Mouse (Mus musculus): ENCODE data around the gene Slc29a4. TPM values are rescaled to one million over a fixed set of nuclear protein-coding genes. Genes with fewer than 3 reads are reported as not detected.

The Slc29a4 gene
- polyA plus RNA-seq, 1 experiment from 2014 or later = 6.1 TPM

DNA sequence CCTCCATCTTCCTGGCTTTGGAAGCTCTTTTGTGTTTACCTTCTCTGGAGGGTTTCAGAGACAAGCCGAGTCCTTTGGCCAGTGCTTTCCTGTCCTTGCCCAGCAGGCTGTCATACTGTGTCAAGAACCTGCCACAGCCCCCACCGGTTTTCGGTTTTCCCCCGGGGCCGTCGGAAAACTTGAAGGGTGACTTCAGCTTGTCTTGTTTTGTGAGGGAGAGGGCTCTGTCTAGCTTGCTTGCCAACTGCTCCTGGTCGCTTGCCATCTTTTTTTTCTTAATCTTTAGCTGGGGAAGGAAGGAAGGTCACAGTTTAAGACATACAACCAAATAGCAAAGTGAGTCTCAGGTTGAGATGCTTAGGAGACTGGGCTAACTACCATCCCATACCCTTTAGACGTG lies 67.5 kb downstream of the Slc29a4 start:
- Histone ChIP-seq H3K27me3 (no peaks in the 10 kb centered on the region), H3K27ac (no peak overlapping the region), H3K4me2 (no peak overlapping the region), H3K9ac (no peak overlapping the region), H3K4me1 (no peaks in the 10 kb centered on the region), H3K4me3 (no peak overlapping the region), H3K36me3 (peaks cover 94% of the 10 kb centered on the region), H3K9me3 (no peaks in the 10 kb centered on the region)
- ATAC-seq (ENCODE audit: borderline replicate concordance, extremely low read depth, low FRiP score, low TSS enrichment) = no peak
- WGBS = 82% methylated on average over 8 of the region's 8 CpGs

- no peak for ATAC-seq (ENCODE audit: borderline replicate concordance, extremely low read depth, low FRiP score, low TSS enrichment)
- H3K27ac ChIP-seq = no peak overlapping the region
Measured at GRCm38 (mm10) chr5:142761326-142761983, 69.1 kb downstream of the Slc29a4 start.

DNA sequence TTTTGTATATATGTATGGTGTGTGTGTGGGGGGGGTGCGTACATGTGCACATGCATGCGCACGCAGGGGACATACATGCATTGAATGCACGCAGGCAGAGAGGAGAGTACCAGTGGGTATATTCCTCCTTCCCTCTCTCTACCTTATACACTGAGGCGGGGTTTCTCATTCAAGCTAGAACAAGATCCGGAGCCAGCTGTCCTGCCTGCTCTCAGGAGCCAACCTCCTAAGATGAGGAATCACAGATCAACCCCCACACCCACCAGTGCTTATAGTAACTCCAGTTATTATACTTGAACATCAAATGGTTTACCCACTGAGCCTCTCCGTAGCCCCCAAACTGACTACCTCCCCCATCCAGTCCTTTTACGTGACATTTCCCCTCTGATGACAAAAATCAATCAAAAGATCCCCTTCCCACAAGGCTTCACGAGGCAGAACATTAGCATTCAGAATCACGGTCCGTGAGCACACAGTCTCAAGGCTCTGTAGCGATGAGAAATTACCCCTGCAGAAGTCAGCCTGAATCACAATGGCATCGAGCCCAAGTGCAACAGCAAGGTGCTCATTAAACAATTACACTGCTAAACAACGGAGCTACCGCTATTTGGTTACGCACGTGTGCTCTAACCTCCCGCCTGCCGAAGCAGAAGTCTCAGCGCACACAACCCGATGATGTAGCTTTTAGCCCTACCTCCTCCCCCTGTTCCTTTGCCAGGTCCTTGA lies 69.9 kb downstream of the Slc29a4 start:
- Histone ChIP-seq H3K4me2 (no peak overlapping the region), H3K4me3 (no peak overlapping the region), H3K9me3 (no peaks in the 10 kb centered on the region), H3K27me3 (no peaks in the 10 kb centered on the region), H3K36me3 (peaks cover 94% of the 10 kb centered on the region), H3K9ac (no peak overlapping the region), H3K4me1 (no peaks in the 10 kb centered on the region), H3K27ac (no peak overlapping the region)
- 92% methylated on average over 21 of the region's 21 CpGs for WGBS
- ATAC-seq (ENCODE audit: borderline replicate concordance, extremely low read depth, low FRiP score, low TSS enrichment) = no peak

More at GRCm38 (mm10) chr5:142761326-142761983, 69.1 kb downstream of the Slc29a4 start:
- Histone ChIP-seq H3K4me1 (no peaks in the 10 kb centered on the region), H3K36me3 (peaks cover 94% of the 10 kb centered on the region), H3K4me3 (no peak overlapping the region), H3K27me3 (no peaks in the 10 kb centered on the region), H3K4me2 (no peak overlapping the region), H3K9ac (no peak overlapping the region), H3K9me3 (no peaks in the 10 kb centered on the region)
- WGBS = 92% methylated on average over 16 of the region's 16 CpGs

GRCm38 (mm10) chr5:142764306-142764705 lies 72.0 kb downstream of the Slc29a4 start:
- WGBS = 56% methylated on average over 11 of the region's 11 CpGs
- H3K9ac ChIP-seq = no peak overlapping the region
- no peak overlapping the region for H3K4me3 ChIP-seq
- H3K4me2 ChIP-seq = no peak overlapping the region
- peaks cover 9% of the 10 kb centered on the region for H3K4me1 ChIP-seq
- ATAC-seq (ENCODE audit: borderline replicate concordance, extremely low read depth, low FRiP score, low TSS enrichment) = no peak
- H3K36me3 ChIP-seq = peaks cover 79% of the 10 kb centered on the region
- no peak overlapping the region for H3K27ac ChIP-seq
- no peaks in the 10 kb centered on the region for H3K9me3 ChIP-seq
- no peaks in the 10 kb centered on the region for H3K27me3 ChIP-seq

GRCm38 (mm10) chr5:142764889-142765288 lies 72.6 kb downstream of the Slc29a4 start:
- H3K36me3 ChIP-seq = peaks cover 79% of the 10 kb centered on the region
- no peak overlapping the region for H3K9ac ChIP-seq
- no peak overlapping the region for H3K27ac ChIP-seq
- H3K9me3 ChIP-seq = no peaks in the 10 kb centered on the region
- no peak overlapping the region for H3K4me3 ChIP-seq
- peaks cover 14% of the 10 kb centered on the region for H3K4me1 ChIP-seq
- ATAC-seq (ENCODE audit: borderline replicate concordance, extremely low read depth, low FRiP score, low TSS enrichment) = no peak
- H3K27me3 ChIP-seq = no peaks in the 10 kb centered on the region
- WGBS = 86% methylated on average over 15 of the region's 15 CpGs
- no peak overlapping the region for H3K4me2 ChIP-seq

DNA sequence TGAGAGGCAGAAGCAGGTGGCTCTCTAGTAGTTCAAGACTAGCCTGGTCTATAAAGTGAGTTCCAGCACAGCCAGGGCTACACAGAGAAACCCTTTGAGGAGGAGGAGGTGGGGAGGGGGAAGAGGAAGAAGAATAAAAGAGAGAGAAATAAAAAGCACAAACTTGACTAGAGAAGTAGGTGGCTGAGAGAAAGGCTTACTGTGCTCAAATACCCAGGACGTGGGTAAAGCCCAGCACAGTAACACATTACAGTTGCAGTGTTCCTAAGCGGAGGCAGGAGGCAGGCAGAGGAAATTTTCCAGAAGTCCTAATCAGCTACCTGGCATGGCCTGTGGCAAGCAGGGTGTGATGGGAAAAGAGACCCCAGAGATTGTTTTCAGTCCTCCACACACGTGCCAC lies 74.4 kb downstream of the Slc29a4 start:
- WGBS = 90% methylated on average over 3 of the region's 3 CpGs
- Histone ChIP-seq H3K9ac (no peak overlapping the region), H3K36me3 (peaks cover 76% of the 10 kb centered on the region), H3K4me2 (no peak overlapping the region), H3K27ac (no peak overlapping the region), H3K4me1 (peaks cover 26% of the 10 kb centered on the region), H3K27me3 (no peaks in the 10 kb centered on the region), H3K9me3 (no peaks in the 10 kb centered on the region), H3K4me3 (no peak overlapping the region)
- no peak for ATAC-seq (ENCODE audit: borderline replicate concordance, extremely low read depth, low FRiP score, low TSS enrichment)

DNA sequence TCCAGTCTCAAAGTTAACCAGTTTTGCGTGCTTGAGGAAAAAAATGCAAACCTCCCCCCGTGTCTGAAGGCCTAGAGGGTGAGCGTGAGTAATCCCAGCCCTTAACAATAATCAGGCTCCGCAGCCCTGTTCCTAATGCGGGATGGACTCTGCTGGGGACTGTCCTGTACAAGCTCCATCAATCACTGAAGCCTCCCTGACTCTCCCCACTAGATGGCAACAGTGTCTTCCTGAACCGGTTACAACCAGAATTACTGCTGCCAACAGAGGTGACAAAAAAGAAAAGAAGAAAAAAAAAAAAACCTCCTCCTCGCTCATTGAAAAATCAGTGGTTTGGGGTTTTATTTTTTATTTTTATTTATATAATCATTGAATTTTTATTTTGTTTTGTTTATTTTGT lies 75.6 kb downstream of the Slc29a4 start:
- H3K9ac ChIP-seq = no peak overlapping the region
- no peak; the same call in 1 of the 2 replicates for ATAC-seq (ENCODE audit: borderline replicate concordance, extremely low read depth, low FRiP score, low TSS enrichment)
- H3K27me3 ChIP-seq = no peaks in the 10 kb centered on the region
- no peak overlapping the region for H3K4me3 ChIP-seq
- H3K4me2 ChIP-seq = no peak overlapping the region
- 12% methylated on average over 7 of the region's 7 CpGs for WGBS
- no peaks in the 10 kb centered on the region for H3K9me3 ChIP-seq
- H3K27ac ChIP-seq = no peak overlapping the region
- peaks cover 26% of the 10 kb centered on the region for H3K4me1 ChIP-seq
- H3K36me3 ChIP-seq = peaks cover 74% of the 10 kb centered on the region

DNA sequence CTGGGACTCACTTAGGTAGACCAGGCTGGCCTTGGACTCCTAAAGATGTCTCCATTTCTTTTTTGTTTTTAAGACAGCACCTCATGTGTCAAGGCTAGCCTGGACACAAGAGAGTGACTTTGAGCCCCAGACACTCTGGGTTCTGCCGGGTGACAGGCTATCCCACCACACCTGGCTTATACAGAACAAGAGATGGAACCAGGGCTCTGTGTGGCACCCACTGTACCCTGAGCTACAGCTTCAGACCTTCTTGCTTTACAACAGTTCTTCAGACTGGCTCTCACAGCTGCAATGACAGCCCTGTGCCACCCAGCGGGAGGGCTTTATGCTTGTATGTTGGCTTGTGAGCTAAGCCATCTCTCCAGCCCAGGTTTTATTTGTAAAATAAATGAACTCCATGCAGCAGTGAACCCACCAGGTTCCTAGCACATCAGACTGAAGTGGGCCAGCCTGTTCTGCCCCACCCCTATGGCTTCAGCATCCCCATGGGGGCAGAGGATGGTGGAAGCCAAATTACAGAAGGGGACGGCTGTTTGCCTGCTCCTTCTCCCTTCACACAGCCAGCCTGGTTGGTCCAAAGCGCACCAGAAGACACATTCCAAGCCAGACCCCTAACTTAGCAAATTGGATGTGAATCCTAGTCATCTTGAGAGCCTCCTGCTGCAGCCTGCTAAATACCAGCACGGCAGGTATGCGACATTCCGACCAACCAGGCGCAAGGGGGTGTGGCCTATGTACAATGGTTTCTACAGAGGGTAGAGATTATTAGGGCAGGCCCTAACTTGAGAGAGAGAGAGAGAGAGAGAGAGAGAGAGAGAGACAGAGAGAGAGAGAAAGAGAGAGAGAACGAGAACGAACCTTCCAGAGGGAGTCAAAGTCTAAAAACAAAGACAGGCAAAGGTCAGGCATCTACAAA lies 76.3 kb downstream of the Slc29a4 start:
- H3K27ac ChIP-seq = peak overlapping the region; percentile 51
- 46% methylated on average over 10 of the region's 10 CpGs for WGBS
- H3K36me3 ChIP-seq = peaks cover 74% of the 10 kb centered on the region

GRCm38 (mm10) chr5:142769641-142770040 lies 77.3 kb downstream of the Slc29a4 start:
- Histone ChIP-seq H3K27me3 (no peaks in the 10 kb centered on the region), H3K4me2 (no peak overlapping the region), H3K9me3 (no peaks in the 10 kb centered on the region), H3K27ac (peak overlapping the region; percentile 51), H3K9ac (no peak overlapping the region), H3K4me1 (peaks cover 26% of the 10 kb centered on the region), H3K36me3 (peaks cover 74% of the 10 kb centered on the region), H3K4me3 (no peak overlapping the region)
- WGBS = 51% methylated on average over 5 of the region's 5 CpGs
- ATAC-seq (ENCODE audit: borderline replicate concordance, extremely low read depth, low FRiP score, low TSS enrichment) = no peak

More for the DNA sequence above, 76.3 kb downstream of the Slc29a4 start:
- H3K9ac ChIP-seq = no peak overlapping the region
- no peaks in the 10 kb centered on the region for H3K9me3 ChIP-seq
- H3K4me2 ChIP-seq = no peak overlapping the region
- ATAC-seq (ENCODE audit: borderline replicate concordance, extremely low read depth, low FRiP score, low TSS enrichment) = no peak
- H3K27me3 ChIP-seq = no peaks in the 10 kb centered on the region
- H3K4me3 ChIP-seq = no peak overlapping the region
- peaks cover 26% of the 10 kb centered on the region for H3K4me1 ChIP-seq

- no peak for ATAC-seq (ENCODE audit: borderline replicate concordance, extremely low read depth, low FRiP score, low TSS enrichment)
- WGBS = 72% methylated on average over 4 of the region's 4 CpGs
- Histone ChIP-seq H3K9me3 (no peaks in the 10 kb centered on the region), H3K9ac (no peak overlapping the region), H3K27me3 (no peaks in the 10 kb centered on the region), H3K4me2 (no peak overlapping the region), H3K27ac (no peak overlapping the region), H3K4me1 (peaks cover 26% of the 10 kb centered on the region), H3K4me3 (no peak overlapping the region), H3K36me3 (peaks cover 74% of the 10 kb centered on the region)
Measured at GRCm38 (mm10) chr5:142771034-142771433, 78.7 kb downstream of the Slc29a4 start.

- no peak overlapping the region for H3K4me2 ChIP-seq
- no peak overlapping the region for H3K4me3 ChIP-seq
- H3K27ac ChIP-seq = no peak overlapping the region
- peaks cover 26% of the 10 kb centered on the region for H3K4me1 ChIP-seq
- no peak for ATAC-seq (ENCODE audit: borderline replicate concordance, extremely low read depth, low FRiP score, low TSS enrichment)
- H3K9me3 ChIP-seq = no peaks in the 10 kb centered on the region
- 77% methylated on average over 15 of the region's 15 CpGs for WGBS
- H3K9ac ChIP-seq = no peak overlapping the region
- peaks cover 74% of the 10 kb centered on the region for H3K36me3 ChIP-seq
- H3K27me3 ChIP-seq = no peaks in the 10 kb centered on the region
Measured at GRCm38 (mm10) chr5:142771964-142772363, 79.7 kb downstream of the Slc29a4 start.

Measured in lung, embryonic 15.5 days (tissue).